Mouse (Mus musculus) kidney, adult 8-10 months (tissue): ENCODE data around the gene Mpped2.

Experiments used
- DNase-seq, 2 experiments: peaks; one replicate each; pipeline ENCODE4 v3.0.0; 2022

Gene Mpped2

DNA sequence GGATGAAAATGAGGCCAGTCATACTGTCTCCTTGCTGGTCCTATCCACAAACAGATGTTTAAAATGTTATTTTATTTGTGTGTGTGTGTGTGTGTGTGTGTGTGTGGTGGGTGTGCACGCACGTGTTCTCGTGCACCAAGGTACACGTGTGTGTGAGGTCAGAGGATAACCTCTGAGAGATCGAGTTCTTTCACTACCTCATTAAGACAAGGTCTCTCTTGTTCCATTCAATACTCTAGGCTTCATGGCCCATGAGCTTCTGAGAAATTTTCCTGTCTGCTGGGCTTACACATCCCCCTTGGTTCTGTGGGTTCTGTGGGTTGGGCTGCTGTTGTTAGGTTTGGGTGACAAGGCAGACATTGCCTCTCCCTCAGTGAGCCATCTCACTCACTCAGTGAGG lies 12.6 kb downstream of the Mpped2 start:
- DNase-seq, result no peak

DNA sequence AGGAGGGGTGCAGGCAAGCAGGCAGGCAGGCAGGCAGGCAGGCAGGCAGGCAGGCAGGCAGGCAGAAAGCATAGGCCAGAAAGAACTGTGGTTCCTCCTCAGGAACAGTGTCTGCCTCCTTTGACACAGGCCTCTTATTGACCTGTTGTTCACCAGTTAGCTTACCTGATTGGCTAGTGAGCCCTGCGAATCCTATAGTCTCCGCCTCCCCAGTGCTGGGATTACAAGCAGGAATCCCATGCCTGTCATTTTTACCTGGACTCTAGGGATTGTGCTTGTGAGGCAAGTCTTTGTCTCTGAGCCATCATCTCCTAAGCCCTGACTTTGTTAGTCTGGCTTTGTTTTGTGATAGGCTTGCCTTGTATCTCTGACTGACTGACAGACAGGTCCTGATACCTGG lies 14.1 kb downstream of the Mpped2 start:
- DNase-seq, result no peak

DNA sequence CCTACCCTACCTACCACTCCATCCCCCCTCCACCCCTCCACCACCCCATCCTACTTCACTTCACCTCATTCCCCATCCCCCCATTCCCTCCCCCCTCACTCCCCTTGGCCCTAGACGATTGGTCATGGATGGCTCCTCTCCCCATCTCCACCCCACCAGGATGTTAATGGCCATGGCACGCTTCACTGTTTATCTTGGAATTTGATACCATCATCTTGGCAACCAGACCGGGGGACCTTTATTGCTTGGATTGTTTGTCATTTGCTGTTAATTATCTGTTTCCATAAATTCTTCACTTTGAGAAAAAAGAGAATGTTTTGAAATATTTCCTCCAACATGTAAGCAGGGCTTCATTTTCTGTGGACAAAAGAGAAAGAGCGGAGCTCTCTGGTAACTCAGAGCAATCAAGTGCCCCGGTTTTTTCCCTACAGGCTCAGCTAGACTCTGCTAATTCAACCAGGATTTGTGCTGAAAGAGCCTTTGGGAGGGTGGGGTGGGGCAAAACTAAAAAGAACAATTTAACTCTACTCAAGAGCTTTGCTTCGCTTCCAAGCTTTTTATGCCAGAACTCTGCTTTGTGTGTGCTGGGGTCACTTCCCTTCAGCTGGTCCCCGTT lies 17.9 kb downstream of the Mpped2 start:
- no peak for DNase-seq

DNA sequence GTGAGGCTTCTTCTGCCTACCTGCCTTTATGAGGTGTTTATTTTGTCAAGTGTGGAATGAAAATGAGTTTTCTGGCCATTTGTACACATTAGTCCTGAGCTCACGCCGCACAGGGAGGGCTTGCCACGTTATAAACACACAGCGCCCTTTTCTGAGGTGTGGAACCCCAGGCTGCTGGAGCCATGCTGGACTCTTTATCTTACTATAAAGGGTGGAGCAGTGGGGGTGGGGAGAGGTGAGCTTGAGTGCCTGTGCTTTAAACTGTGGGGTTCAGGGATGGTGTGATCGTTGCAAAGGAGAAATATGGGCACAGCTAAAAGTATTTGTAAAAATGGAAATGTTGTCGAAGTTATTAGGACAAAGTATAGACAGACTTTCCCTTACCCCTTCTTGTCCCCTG lies 18.4 kb downstream of the Mpped2 start:
- DNase-seq, result no peak

DNA sequence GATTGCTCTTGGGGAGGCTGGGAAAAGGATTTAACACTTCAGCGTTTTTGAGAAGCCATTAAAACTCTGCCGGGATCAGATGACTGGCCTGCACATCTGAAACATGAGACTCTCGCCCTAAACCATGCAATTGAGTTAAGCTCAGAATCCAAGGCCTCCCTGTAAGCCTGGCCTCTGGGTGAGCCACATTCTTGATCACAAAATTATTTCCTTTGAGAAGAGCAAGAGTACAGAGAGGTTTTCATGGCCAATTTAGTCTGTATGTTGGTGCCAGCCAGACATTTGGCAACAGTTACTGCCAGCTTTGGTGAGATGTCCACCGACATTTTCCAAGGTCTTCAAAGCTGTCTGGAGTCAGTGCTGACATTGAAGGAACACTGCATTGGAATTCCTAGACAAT lies 20.1 kb downstream of the Mpped2 start:
- no peak for DNase-seq

DNA sequence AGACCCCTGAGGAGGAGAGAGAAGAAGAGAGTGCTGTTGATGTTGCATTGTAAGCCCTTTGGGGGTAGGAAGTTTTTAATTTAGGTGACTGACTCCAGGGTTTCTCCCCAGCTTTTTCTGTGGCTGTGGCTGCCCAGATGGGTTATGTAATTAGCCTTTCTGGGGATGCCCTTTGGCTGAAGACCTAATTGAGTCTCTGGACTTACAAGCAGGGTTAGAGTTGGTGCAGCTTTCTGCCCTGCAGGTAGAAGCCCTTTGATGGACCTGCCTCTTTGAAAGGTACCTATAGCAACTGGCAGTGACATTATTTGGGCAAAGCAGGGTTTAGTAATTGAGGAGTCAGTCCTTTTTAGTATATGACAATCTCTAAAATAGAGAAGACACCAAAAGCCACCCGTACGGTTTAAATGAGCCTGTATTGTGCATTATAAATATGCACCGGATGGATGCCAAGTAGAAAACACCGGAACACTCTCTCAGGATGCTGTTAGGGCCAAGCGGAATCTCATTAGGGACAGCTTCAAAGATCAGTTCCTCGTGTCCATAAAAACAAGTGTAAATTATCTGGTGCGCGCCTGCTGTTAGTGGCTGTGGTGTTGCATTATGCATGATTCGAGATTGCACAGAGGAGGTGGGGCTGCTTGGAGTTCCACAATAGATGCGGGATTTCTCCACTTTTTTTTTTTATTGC lies 22.8 kb downstream of the Mpped2 start:
- no peak for DNase-seq

DNA sequence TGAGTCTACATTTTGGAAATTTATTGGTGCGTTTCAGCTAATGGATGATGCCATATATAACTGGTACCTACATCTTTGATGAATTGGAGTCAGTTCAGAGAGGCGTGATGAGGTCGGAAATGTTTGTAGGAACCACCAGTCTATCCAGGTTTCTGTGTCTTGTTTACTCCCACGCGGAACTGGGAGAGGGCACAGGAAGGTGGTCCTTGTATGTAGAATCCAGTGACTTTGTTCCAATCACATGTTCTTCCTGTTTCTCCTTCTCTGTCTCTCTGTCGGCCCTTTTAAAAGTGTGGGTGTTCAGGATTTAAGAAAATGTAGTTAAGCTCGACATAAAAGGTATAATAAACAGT lies 23.3 kb downstream of the Mpped2 start:
- no peak for DNase-seq

DNA sequence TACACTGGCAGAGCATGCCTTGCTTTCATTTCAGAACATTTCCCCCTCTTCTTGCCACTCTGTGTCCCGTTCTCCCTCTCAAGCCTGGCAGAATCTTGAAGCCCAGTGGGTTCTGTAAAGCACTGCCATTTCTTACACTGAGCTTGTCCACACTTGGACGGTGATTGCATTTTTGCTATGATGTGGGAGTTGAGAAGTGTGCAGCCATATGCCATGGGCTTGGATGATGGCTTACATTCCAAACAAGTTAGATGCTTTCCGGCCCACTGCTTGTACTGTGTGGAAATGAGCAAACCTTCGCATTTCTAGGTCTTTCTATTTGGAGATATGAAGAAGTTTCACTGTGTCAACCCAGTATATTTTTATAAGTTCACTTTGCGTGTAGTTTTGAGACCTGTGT lies 25.8 kb downstream of the Mpped2 start:
- no peak for DNase-seq

DNA sequence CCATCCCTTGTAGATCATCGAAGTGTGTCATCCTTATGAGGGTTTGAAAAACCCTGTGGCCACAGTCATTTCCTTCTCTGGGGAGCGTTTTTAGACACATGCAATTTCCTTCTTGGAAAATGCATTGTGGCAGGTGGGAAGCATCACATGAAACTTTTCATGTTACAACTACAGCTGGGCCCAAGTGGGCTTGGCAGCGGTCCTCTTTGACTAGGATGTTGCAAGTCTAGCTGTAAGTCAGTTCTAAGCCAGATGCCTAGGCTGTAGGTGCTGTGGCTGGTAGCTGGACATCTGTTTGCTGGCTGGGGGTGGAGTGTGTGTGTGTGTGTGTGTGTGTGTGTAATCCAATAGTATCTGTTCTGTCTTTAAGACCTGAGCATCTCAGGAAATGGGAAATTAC lies 26.4 kb downstream of the Mpped2 start:
- no peak for DNase-seq

DNA sequence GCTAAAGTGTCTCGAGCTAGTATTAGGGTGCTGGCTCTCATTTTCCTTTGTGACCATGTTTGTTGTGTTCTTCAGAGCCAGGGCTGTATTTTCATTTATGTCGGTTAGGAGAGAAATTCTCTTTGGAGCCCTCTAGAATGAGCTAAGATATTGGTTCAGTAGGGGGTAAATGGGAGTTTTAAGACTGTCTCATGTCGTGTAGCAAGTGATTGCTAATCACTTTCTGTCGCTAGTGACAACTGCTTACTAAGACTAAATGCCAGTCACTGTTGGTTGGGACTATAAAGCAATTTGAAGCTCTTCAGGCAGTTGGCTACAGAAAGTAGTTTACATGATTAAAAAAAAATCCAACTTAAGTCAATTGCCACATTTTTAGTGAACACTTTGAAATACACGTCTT lies 27.6 kb downstream of the Mpped2 start:
- DNase-seq, result no peak

DNA sequence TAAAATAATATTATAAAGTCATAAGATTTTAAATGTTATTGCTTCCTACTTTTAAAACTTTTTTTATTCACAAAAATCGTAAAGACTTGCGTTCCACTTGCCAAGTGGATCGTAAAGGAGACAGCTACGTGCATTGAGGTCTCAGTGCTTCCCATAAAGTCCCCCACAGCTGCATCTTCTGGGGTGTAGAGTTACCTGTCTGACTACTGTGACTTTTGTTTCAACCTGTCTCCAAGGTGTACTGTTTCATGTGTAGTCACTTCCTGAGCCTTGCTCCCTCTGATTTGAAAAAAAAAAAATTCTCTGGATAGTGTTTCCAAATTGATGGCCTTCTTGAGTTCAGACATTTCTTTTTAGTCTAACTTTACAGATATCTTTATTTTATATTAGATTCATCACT lies 29.0 kb downstream of the Mpped2 start:
- no peak for DNase-seq

DNA sequence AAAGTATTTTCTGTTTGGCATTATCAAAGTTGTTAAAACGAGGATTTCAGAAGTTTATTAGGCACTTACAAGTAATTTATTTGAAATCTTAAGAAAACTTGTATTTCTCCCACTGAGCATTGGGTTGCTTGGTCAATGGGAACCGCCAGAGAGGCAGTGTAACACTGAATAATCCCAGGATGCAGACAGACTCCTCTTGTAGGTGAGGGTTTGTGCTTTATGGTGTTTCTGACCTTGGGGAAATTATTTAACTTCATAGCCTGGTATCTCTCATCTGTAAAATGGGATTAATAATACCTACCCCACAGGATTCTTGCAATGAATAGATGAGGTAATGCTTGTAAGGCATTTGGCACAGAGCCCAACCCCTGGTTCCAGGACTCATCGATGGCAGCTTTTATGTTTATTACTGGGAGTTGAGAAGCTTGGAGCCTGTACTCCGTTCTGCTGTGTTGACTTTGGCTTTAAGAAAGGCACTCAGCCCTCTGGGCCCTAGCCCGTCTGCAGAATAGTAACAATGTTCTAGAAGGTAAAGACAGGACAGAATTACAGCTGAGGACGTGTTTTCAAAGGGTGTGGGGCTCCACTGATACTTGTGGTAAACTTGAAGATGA lies 37.0 kb downstream of the Mpped2 start:
- DNase-seq, result no peak

DNA sequence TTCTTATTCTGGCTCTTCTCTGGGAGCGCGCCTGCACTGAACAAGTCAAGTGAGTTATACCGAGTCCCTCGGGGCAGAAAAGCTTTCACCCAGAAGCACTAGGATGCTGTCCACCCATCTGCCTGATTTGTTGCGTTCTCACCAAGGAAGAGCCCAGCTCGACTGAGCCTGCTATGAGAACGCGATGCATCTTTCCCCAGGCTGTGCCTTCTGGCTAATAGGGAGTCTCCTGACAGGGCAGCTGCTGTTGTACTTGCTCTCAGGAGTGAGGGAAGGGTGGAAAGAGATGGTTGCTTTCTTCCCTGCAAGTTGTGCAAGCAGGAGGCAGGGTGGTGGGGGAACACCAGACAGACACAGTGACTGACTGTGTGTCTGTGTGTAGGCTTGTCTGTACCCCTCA lies 37.5 kb downstream of the Mpped2 start:
- DNase-seq, result no peak

DNA sequence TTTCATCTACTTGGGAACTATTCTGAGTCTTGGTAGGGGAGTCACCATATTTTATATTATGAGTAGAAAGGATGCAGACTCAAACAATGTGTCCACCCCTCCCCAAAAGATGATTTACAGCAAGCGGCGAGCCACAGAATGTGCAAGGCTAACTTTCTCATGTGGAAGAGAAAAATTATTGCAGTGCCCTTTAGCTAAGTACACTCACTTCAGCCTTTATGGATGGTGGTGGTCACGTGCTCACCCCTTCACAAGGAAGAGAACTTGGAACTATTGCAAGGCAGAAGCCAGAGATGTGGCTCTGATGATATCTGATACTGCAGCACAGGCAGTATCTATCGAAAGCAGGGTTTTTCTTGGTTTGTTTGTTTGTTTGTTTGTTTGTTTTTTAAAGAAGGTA lies 38.4 kb downstream of the Mpped2 start:
- no peak for DNase-seq

DNA sequence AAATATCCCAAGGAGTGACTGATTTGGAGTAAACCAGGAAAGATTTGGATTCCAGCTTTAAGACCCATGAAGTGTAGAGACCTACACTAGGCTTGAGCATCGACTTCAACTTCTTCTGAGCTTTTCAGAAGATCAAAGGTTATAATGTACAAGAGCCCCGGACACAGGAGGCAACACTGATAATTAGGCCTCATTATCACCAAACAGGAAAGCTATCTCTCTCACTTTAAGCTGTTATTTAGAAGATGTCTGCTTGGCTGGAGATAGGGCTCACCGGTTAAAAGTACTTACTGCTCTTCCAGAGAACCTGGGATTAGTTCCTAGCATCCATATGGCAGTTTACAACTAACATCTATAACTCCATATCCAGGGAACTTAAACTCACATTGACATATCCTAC lies 39.1 kb downstream of the Mpped2 start:
- DNase-seq, result no peak

DNA sequence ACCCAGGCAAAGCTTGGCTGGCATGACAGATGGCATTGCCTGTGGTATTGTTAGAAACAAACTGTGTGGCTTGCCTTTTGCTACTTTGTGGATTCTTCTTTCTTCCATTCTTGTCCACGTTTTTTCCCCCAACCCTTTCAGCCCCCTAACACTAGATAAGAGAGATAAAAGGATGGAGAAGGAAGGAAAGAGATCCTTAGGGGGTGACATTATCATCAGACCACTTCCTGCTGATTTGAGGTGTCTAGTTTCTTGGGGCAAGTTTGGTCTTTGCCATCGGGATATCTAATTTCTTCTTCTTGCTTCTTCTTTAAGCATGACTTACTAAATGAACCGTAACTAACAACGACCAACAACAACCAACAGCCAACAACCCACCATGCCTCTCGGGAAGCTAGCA lies 40.3 kb downstream of the Mpped2 start:
- no peak for DNase-seq

DNA sequence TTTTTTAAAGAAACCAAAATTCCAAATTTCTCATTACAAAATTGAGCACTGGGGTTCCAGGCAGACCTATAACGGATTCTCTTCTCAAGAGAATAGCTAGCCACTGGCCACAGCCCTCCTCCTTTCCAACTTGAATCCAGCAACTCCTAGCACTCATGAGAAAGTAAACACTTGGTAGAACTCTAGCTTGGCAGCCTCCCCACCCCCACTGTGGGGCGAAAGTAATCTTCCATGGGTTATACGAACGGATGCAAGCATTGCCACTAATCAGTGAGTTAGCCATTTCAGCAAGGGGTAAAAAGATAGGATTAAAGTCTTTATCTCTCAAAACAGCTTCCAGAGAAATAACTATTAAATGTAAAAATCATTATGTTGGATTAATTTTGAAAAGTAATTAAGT lies 40.9 kb downstream of the Mpped2 start:
- DNase-seq, result no peak

DNA sequence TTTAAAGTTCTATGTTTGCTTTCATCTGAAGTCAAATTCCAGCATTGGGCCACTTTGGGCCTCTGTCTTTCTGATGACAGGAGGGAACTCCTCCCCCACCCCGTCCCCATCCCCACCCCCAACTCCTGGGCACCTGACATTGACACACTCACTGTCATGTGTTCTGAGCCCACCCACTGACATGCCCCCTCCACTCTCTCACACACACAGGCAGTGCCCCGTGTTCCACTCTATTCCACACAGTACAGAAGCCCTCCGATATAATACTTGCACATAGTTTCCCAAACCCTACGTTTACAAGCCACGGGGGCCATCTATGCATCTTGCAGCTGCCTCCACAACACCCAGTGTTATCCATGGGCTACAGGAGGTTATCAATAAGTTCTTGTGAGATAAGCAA lies 42.1 kb downstream of the Mpped2 start:
- no peak for DNase-seq

DNA sequence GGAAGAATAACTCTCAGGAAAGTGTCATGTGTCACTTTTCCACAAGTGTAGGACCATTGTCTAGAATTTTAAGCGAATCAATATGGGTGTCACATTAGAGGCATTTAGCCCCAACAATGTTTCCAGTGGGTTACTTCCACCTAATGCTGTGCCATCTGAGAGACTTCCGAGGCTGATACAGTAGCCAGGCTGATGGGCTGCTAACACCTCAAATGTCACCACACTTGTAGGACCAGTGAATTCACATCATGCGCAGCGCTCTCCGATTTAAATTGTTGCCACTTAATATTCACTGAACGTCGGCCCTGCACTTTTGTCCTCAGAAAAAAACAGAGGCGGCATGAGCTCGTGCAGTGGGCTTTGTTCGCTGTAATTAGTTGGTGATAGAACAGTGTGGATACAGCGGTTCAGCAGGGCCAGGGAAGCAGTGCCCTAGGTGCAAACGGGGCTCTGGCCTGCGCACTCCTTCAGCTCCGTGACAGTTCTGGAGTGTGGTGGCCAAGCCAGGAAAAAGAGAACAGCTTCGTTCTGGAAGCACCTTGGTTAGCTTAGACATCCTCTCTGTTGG lies 42.8 kb downstream of the Mpped2 start:
- no peak for DNase-seq

DNA sequence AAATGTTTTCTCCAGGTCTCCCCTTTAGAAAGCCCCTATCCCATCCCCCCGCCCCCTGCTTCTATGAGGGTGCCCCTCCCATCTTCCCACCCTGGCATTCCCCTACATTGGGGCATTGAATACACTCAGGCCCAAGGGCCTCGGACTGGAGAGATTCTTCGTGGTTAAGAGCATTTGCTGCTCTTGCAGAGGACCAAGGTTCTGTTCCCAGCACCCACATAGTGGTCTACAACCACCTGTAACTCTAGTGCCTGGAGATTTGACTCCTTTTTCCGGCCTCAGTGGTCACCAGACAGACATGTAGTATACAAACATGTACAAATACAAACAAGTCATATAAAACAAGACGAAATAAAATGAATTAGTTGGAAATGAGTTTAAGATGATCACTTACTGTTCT lies 45.9 kb downstream of the Mpped2 start:
- DNase-seq, result no peak

DNA sequence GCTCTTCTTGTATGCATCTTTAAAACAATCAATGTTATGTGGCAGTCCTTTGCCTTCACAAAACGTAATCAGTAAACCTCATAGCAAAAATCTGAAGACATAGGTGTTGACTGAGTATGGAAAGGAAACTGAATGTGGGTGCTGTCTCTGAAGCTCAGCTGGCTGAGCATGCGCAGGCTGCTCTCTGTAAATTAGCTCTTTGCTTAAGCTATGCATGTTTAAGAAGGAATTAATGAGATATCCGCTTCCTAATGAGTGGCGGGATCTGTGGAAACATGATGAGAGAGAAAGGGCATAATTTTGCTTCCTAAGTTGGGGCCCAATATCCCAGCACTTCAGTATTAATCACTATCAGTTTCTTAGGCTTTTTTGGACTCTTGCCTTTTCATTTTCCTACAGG lies 51.0 kb downstream of the Mpped2 start:
- no peak for DNase-seq

DNA sequence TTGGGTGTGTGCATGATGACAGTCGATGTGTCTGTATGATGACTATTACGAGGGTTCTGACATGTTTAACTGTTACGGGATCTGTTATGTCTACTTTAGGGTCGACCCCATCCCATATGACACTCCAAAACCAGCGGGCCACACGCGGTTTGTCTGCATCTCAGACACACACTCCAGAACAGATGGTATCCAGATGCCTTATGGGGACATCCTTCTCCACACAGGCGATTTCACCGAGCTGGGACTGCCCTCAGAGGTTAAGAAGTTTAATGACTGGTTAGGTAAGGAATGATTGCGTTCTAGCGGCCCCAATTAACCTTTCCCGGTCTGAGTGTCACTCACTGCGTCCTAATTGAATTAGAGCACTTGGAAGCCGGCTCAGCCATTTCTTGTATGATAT lies 51.5 kb downstream of the Mpped2 start:
- DNase-seq, result no peak

DNA sequence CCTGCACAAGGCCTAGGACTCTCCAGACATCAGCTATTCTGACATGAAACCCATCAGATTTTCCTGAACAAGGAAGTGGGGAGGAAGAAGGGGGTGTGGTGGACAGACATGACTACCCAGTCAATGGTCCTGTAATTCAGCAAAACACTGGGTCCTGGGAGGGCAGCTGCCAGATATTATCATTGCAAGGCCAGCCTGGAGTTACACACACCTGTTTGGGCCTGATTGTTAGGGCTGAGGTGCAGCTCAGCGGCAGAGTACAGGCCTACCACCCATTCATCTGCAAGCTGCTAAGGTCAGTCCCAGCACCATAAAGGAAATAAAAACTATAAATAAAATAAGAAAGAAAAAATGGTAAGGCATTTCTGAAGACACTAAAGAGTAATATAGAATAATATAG lies 52.3 kb downstream of the Mpped2 start:
- DNase-seq, result no peak

DNA sequence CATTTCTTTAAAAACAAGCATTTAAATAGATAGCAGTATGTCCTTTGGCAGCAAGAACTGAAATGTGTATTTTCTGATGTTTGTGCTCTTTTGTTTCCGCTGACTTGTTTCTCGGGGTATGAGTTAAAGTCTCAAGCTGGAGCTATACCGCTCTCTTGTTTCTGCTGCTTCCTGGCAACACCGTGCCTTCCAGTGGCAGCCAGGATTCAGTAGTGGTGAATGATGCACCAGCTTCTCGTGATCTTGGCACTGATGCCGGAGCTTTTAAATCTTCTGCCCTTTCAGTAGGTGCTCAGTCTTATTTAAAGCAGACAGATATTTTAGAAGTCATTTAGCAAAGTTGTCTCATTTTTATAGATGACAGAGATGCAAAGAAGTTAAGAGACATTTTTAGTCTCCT lies 53.1 kb downstream of the Mpped2 start:
- peak in 1 of 2 experiments; percentile 18 for DNase-seq

DNA sequence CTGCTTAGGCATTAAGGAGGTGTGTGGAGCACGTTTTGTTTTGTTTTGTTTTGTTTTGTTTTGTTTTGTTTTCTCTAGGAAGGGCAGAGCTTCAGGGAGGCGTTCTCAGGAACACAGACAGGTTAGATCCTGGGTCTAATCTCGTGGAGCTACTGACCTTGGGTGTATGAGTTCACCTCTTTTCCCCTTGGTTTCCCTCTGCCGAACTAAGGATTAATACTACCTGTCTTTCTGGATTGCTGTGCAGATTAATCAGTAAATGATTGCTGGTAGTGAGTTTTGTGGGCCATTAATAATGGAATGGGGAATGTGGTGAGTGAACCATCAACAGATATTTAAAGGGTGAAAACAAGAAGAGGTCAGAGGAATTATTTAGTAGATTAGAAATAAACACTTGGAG lies 53.8 kb downstream of the Mpped2 start:
- peak in 1 of 2 experiments; percentile 17 for DNase-seq
